In the genomic region with DNA sequence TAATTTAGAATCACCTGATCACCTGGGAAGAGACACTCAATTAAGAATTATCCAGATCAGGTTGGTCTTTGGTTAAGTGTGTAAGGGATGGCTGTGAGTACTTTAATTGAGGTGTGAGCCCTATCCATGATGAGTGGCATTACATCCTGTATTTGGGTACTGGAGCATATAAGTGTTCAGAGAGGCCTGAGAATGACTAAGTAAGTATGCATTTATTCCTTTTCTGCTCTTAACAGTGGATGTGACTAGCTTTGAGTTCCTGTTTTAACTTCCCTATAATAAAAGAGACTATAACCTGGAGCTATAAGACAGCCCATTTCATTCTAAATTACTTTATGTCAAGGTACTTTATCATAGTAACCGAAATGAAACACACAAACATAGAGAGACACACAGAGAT, we compare ENCODE assay signal across 31 mouse cellular contexts.
"Had no signal": no experiment of that assay in that cellular context is flagged by ENCODE, and none has a peak within 500 bp of the region (broad histone marks: within the 10 kb centered on the region; RNA-seq: fewer than 3 reads in every experiment).

No protein-coding gene starts in this region.

- H3K36me3 ChIP-seq: limb, embryonic 10.5 days; limb, embryonic 12.5 days; limb, embryonic 13.5 days; limb, embryonic 15.5 days; liver, embryonic 12.5 days; liver, embryonic 13.5 days; liver, embryonic 15.5 days; lung, embryonic 15.5 days; midbrain, embryonic 10.5 days; midbrain, embryonic 12.5 days; midbrain, embryonic 13.5 days; neural tube, embryonic 12.5 days had no signal

- H3K4me1 ChIP-seq: limb, embryonic 10.5 days; limb, embryonic 12.5 days; limb, embryonic 13.5 days; limb, embryonic 15.5 days; liver, embryonic 12.5 days; liver, embryonic 13.5 days; liver, embryonic 15.5 days; lung, embryonic 15.5 days; midbrain, embryonic 10.5 days; midbrain, embryonic 12.5 days; midbrain, embryonic 13.5 days; neural tube, embryonic 12.5 days had no signal

- H3K27me3 ChIP-seq: limb, embryonic 12.5 days; limb, embryonic 13.5 days; limb, embryonic 15.5 days; liver, embryonic 12.5 days; liver, embryonic 13.5 days; liver, embryonic 15.5 days; lung, embryonic 15.5 days; megakaryocyte, embryonic 14.5 days; midbrain, embryonic 12.5 days; midbrain, embryonic 13.5 days; neural tube, embryonic 12.5 days had no signal

- H3K27ac ChIP-seq: left cerebral cortex, adult 2 months; limb, embryonic 10.5 days; limb, embryonic 12.5 days; limb, embryonic 13.5 days; limb, embryonic 15.5 days; liver, embryonic 12.5 days; liver, embryonic 13.5 days; liver, embryonic 14.5 days; liver, embryonic 15.5 days; lung, embryonic 15.5 days; macrophage; midbrain, embryonic 10.5 days; midbrain, embryonic 12.5 days; midbrain, embryonic 13.5 days; neural tube, embryonic 12.5 days had no signal

- H3K4me3 ChIP-seq: left cerebral cortex, adult 2 months; limb, embryonic 10.5 days; limb, embryonic 12.5 days; limb, embryonic 13.5 days; limb, embryonic 15.5 days; liver, embryonic 12.5 days; liver, embryonic 13.5 days; liver, embryonic 15.5 days; lung, embryonic 15.5 days; megakaryocyte, embryonic 14.5 days; midbrain, embryonic 10.5 days; midbrain, embryonic 12.5 days; midbrain, embryonic 13.5 days; myocyte; neural tube, embryonic 12.5 days had no signal

- DNase-seq: left cerebral cortex, postnatal 4 days; liver; liver, embryonic 13.5 days; liver, postnatal 0 days; lung, adult 18-20 months; lung, adult 2 months; lung, embryonic 14.5 days; lung, postnatal 14 days; lung, postnatal 36 days; lung, postnatal 4 days; midbrain, embryonic 14.5 days had no signal

- H3K4me2 ChIP-seq: limb, embryonic 12.5 days; limb, embryonic 13.5 days; limb, embryonic 15.5 days; liver, embryonic 11.5 days; liver, embryonic 12.5 days; liver, embryonic 13.5 days; liver, embryonic 15.5 days; lung, embryonic 14.5 days; lung, embryonic 15.5 days; midbrain, embryonic 11.5 days; midbrain, embryonic 12.5 days; midbrain, embryonic 13.5 days; neural tube, embryonic 12.5 days had no signal

- ATAC-seq: liver, embryonic 12.5 days; liver, postnatal 0 days; lung, postnatal 0 days; midbrain, embryonic 13.5 days; midbrain, embryonic 16.5 days had no signal

- H3K9me3 ChIP-seq: limb, embryonic 10.5 days; limb, embryonic 12.5 days; limb, embryonic 13.5 days; limb, embryonic 15.5 days; liver, embryonic 12.5 days; liver, embryonic 13.5 days; liver, embryonic 15.5 days; lung, embryonic 15.5 days; midbrain, embryonic 10.5 days; midbrain, embryonic 12.5 days; midbrain, embryonic 13.5 days; neural tube, embryonic 12.5 days had no signal

- H3K9ac ChIP-seq: limb, embryonic 12.5 days; limb, embryonic 13.5 days; limb, embryonic 15.5 days; liver, embryonic 12.5 days; liver, embryonic 13.5 days; liver, embryonic 14.5 days; liver, embryonic 15.5 days; liver, postnatal 0 days; lung, embryonic 14.5 days; lung, embryonic 15.5 days; midbrain, embryonic 12.5 days; midbrain, embryonic 13.5 days; neural tube, embryonic 12.5 days had no signal
